Mouse (Mus musculus): Measurements from ENCODE around the gene Htra3. TPM values are rescaled to one million over a fixed set of nuclear protein-coding genes. Genes with fewer than 3 reads are reported as not detected.

The Htra3 gene
- polyA plus RNA-seq, 1 experiment = 7.1 TPM

- H3K27me3 ChIP-seq (ENCODE audit: control insufficient read depth, insufficient read depth, low read length) = no peaks in the 10 kb centered on the region
- no peak overlapping the region for H3K27ac ChIP-seq (ENCODE audit: insufficient read depth, low read length)
- DNase-seq = no peak
- no peaks in the 10 kb centered on the region for H3K4me1 ChIP-seq (ENCODE audit: control insufficient read depth, insufficient read depth, low read length)
- 49% methylated on average over 2 of the region's 2 CpGs for WGBS
- no peak overlapping the region for H3K4me3 ChIP-seq (replicated peaks; ENCODE audit: insufficient read depth, low read depth, low read length)
- TF ChIP-seq CTCF (IDR thresholded peaks at IDR 0.05; ENCODE audit: borderline replicate concordance, insufficient read depth, low read depth, low read length) (peak; percentile 14; the same call in 1 of the 2 replicates), POLR2A (IDR thresholded peaks at IDR 0.05; ENCODE audit: borderline replicate concordance, insufficient read depth, low read length) (no peak)
These were observed 1.4 kb upstream of the Htra3 start for GRCm38 (mm10) chr5:35680958-35681357.

GRCm38 (mm10) chr5:35676964-35677363 is 2.6 kb downstream of the Htra3 start:
- Histone ChIP-seq H3K27me3 (ENCODE audit: control insufficient read depth, insufficient read depth, low read length) (no peaks in the 10 kb centered on the region), H3K4me3 (replicated peaks; ENCODE audit: insufficient read depth, low read depth, low read length) (no peak overlapping the region), H3K4me1 (ENCODE audit: control insufficient read depth, insufficient read depth, low read length) (no peaks in the 10 kb centered on the region), H3K27ac (ENCODE audit: insufficient read depth, low read length) (no peak overlapping the region)
- 71% methylated on average over 7 of the region's 7 CpGs for WGBS
- no peak for DNase-seq
- TF ChIP-seq POLR2A (IDR thresholded peaks at IDR 0.05; ENCODE audit: borderline replicate concordance, insufficient read depth, low read length) (no peak), CTCF (IDR thresholded peaks at IDR 0.05; ENCODE audit: borderline replicate concordance, insufficient read depth, low read depth, low read length) (no peak)

GRCm38 (mm10) chr5:35674081-35674555 is 5.5 kb downstream of the Htra3 start:
- DNase-seq = no peak
- Histone ChIP-seq H3K4me1 (ENCODE audit: control insufficient read depth, insufficient read depth, low read length) (no peaks in the 10 kb centered on the region), H3K27ac (ENCODE audit: insufficient read depth, low read length) (no peak overlapping the region), H3K27me3 (ENCODE audit: control insufficient read depth, insufficient read depth, low read length) (no peaks in the 10 kb centered on the region), H3K4me3 (replicated peaks; ENCODE audit: insufficient read depth, low read depth, low read length) (no peak overlapping the region)
- WGBS = 48% methylated on average over 4 of the region's 4 CpGs
- TF ChIP-seq CTCF (IDR thresholded peaks at IDR 0.05; ENCODE audit: borderline replicate concordance, insufficient read depth, low read depth, low read length) = no peak
- TF ChIP-seq POLR2A (IDR thresholded peaks at IDR 0.05; ENCODE audit: borderline replicate concordance, insufficient read depth, low read length) = no peak

- no peaks in the 10 kb centered on the region for H3K4me1 ChIP-seq (ENCODE audit: control insufficient read depth, insufficient read depth, low read length)
- TF ChIP-seq CTCF (IDR thresholded peaks at IDR 0.05; ENCODE audit: borderline replicate concordance, insufficient read depth, low read depth, low read length) (no peak), POLR2A (IDR thresholded peaks at IDR 0.05; ENCODE audit: borderline replicate concordance, insufficient read depth, low read length) (no peak)
- WGBS = 63% methylated on average over 7 of the region's 7 CpGs
- no peak overlapping the region for H3K4me3 ChIP-seq (replicated peaks; ENCODE audit: insufficient read depth, low read depth, low read length)
- peak in 1 of 2 experiments; percentile 36 for DNase-seq
- no peaks in the 10 kb centered on the region for H3K27me3 ChIP-seq (ENCODE audit: control insufficient read depth, insufficient read depth, low read length)
- no peak overlapping the region for H3K27ac ChIP-seq (ENCODE audit: insufficient read depth, low read length)
These were observed 6.5 kb downstream of the Htra3 start for GRCm38 (mm10) chr5:35673086-35673485.

GRCm38 (mm10) chr5:35672581-35672980 is 7.0 kb downstream of the Htra3 start:
- no peaks in the 10 kb centered on the region for H3K4me1 ChIP-seq (ENCODE audit: control insufficient read depth, insufficient read depth, low read length)
- no peak overlapping the region for H3K4me3 ChIP-seq (replicated peaks; ENCODE audit: insufficient read depth, low read depth, low read length)
- WGBS = 86% methylated on average over 1 of the region's 1 CpGs
- H3K27me3 ChIP-seq (ENCODE audit: control insufficient read depth, insufficient read depth, low read length) = no peaks in the 10 kb centered on the region
- no peak for TF ChIP-seq POLR2A (IDR thresholded peaks at IDR 0.05; ENCODE audit: borderline replicate concordance, insufficient read depth, low read length)
- H3K27ac ChIP-seq (ENCODE audit: insufficient read depth, low read length) = no peak overlapping the region
- no peak for DNase-seq

- TF ChIP-seq CTCF (IDR thresholded peaks at IDR 0.05; ENCODE audit: borderline replicate concordance, insufficient read depth, low read depth, low read length) = no peak
- TF ChIP-seq POLR2A (IDR thresholded peaks at IDR 0.05; ENCODE audit: borderline replicate concordance, insufficient read depth, low read length) = no peak
- DNase-seq = peak; percentile 34 to 56
- Histone ChIP-seq H3K4me3 (replicated peaks; ENCODE audit: insufficient read depth, low read depth, low read length) (no peak overlapping the region), H3K27me3 (ENCODE audit: control insufficient read depth, insufficient read depth, low read length) (no peaks in the 10 kb centered on the region), H3K27ac (ENCODE audit: insufficient read depth, low read length) (no peak overlapping the region), H3K4me1 (ENCODE audit: control insufficient read depth, insufficient read depth, low read length) (no peaks in the 10 kb centered on the region)
- WGBS = 17% methylated on average over 9 of the region's 9 CpGs
These were observed 8.1 kb downstream of the Htra3 start for GRCm38 (mm10) chr5:35671474-35671891.

- WGBS = 57% methylated on average over 6 of the region's 6 CpGs
- TF ChIP-seq POLR2A (IDR thresholded peaks at IDR 0.05; ENCODE audit: borderline replicate concordance, insufficient read depth, low read length) (no peak), CTCF (IDR thresholded peaks at IDR 0.05; ENCODE audit: borderline replicate concordance, insufficient read depth, low read depth, low read length) (no peak)
- Histone ChIP-seq H3K4me3 (replicated peaks; ENCODE audit: insufficient read depth, low read depth, low read length) (no peak overlapping the region), H3K27me3 (ENCODE audit: control insufficient read depth, insufficient read depth, low read length) (no peaks in the 10 kb centered on the region), H3K27ac (ENCODE audit: insufficient read depth, low read length) (no peak overlapping the region), H3K4me1 (ENCODE audit: control insufficient read depth, insufficient read depth, low read length) (no peaks in the 10 kb centered on the region)
- DNase-seq = no peak
These were observed 9.2 kb downstream of the Htra3 start for GRCm38 (mm10) chr5:35670412-35670801.

GRCm38 (mm10) chr5:35669747-35670411 is 9.7 kb downstream of the Htra3 start:
- no peak for TF ChIP-seq POLR2A (IDR thresholded peaks at IDR 0.05; ENCODE audit: borderline replicate concordance, insufficient read depth, low read length)
- DNase-seq = no peak
- H3K4me3 ChIP-seq (replicated peaks; ENCODE audit: insufficient read depth, low read depth, low read length) = no peak overlapping the region
- H3K27me3 ChIP-seq (ENCODE audit: control insufficient read depth, insufficient read depth, low read length) = no peaks in the 10 kb centered on the region
- no peaks in the 10 kb centered on the region for H3K4me1 ChIP-seq (ENCODE audit: control insufficient read depth, insufficient read depth, low read length)
- 72% methylated on average over 11 of the region's 11 CpGs for WGBS
- H3K27ac ChIP-seq (ENCODE audit: insufficient read depth, low read length) = no peak overlapping the region
